Mouse (Mus musculus): ENCODE results near the gene Pcbd1.
A peak's percentile ranks its signal among the peaks of the same experiment; 100 is the strongest.

The Pcbd1 gene

DNA sequence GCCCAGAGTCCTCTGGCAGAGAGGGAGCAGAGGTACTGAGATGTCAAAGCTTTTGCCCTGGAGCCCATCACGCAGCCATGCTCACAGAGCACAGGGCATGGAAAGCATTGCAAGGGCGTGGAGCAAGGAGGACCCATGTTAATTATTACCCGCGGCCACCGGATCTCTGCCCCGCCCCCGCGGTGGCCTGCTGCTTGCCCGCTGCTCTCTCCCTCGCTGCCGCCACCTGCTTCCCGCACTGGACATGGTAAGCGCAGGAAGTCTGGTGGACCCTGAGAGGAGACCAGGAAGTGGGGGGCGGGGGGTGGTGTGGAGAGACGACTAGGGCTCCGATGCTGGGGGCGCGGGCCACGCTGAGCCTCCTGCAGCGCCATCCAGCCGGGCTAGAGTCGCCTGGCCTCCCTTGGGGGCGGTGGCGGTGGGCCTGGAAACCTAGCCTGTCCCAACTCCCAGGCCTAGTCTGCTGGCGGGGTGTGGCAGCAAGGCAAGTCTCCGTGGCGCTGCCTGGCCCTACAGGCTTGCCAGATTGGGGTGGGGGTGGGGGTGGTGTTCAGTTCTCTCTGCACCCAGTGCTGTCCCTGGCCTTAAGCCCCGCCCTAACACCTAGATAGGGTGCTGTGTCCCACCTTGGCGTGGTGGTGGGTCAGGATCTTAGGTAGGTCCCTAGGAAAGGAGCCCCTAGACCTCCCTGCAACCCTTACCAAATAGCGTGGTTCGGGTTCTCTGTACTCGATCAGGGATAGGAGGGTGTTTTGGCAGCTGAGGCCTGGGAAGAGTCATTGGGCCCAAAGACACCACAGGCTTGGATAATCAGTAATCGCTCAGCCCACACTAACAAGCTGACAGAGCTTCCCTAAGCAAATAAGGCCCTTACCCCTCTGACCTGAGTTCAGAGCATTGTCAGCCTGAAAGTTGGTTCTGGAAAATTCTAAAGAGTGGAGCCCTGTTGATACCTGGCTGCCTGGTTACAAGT, at the start of gene Pcbd1:
TSS of gene Pcbd1 (plus strand) at position 162 of the 973 bp plus-strand sequence.
- peak; percentile 58 to 69 for DNase-seq

DNA sequence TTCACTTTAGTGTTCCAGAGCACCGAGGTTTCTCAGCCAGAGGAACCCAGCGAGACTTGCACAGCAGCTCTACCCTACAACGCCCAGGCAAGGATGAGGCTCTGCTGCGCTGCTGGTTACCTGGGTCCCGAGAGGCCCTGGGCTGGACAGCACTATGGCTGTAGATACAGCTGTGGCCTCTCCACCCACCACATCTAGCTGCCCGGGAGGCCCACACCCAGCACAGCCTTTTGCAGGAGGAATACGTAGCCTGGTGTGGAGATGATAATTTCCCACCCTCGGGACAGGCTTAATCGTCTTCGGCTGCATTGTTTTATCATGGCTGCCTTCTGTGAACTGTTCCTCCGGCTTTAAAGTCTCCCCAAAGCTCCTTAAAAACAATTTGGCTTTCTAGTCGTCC, 49.5 kb upstream of the Pcbd1 start:
- DNase-seq = no peak

DNA sequence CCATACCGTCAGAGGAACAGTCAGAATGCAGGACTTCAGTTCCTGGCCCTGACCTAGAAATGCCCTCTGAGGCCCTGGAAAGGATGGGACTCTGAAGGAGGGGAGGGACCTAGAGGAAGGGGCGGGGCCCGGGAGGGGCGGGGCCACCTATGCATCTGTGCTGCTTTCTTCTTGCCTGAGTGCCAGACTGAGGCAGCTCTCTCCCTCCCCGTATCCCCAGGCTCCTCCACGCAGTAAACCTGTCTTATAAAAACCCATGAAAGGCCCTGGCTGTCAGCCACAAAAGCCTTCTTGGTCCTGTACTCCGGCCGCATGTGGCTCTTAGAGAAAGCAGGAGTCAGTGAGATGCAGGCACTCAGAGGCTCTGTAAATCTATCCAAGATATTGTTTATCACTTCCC, 44.0 kb upstream of the Pcbd1 start:
- DNase-seq = no peak

DNA sequence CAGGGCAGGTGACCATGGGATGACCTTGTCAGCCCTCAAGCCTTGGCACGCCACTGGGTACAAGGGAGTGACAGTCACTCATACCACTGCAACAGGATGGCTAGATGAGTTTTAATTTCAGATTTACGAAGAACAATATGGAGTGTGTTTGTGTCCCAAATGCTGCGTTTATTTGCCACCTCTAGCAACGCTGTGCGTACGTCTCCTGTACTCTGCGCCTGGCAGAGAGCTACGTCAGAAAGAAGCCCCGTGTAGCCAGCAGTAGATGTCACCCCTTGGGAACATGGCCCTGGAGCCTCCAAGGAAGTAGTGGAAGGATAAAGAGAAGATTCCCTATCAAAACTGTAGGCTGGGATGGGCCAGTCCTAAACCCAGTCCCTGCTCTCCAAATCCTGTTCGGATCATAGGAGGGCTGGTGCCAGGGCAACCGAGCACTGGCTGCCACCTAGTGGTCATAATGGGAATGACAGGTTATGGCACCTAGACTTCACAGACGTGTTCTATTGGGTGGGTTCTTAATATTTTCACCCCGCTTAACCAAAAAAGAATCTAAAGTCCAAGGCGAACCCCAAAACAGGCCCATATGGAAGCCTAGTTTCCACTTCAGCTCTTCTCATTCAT, 37.0 kb upstream of the Pcbd1 start:
- DNase-seq = peak; percentile 74 to 84

DNA sequence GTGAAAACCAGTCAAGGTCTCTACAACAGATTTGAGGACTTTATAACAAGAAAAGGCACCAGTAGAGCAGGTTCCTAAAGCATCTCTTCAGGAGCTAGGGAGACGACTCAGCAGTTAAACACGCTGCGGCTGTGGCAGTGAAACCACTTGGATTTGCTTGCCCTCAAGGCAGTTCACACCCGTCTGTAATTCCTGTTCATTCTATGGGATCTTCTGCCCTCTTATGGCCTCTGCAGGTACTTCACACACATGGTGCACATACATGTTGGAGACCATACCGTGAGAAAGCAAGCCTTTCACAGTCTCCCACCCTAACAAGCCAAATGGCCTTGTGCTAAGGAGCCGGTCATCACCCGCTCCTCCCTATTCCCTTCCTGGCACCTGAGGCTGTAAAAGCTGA, 32.5 kb upstream of the Pcbd1 start:
- DNase-seq = no peak

DNA sequence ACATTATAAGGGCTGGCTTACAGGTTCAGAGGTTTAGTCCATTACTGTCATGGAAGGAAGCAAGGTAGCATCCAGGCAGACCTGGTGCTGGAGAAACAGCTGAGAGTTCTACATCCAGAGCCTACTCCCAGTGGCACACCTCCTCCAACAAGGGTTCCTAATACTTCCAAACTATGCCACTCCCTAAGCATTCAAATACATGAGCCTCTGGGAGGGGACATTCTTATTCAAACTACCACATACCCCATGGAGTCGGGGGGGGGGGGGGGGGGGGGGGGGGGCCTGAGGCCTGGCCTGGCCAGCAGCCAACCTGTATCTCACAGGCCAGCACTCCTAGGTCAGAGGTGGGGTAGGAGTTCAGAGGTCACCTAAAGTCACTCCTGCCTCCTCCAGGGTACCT, 30.0 kb upstream of the Pcbd1 start:
- DNase-seq = no peak

GRCm38 (mm10) chr10:61059543-61060110, 29.5 kb upstream of the Pcbd1 start:
- no peak for DNase-seq

GRCm38 (mm10) chr10:61063271-61063864, 25.8 kb upstream of the Pcbd1 start:
- DNase-seq = no peak

GRCm38 (mm10) chr10:61064635-61065034, 24.5 kb upstream of the Pcbd1 start:
- DNase-seq = no peak

- DNase-seq = peak; percentile 29 to 37
These were observed 23.7 kb upstream of the Pcbd1 start for GRCm38 (mm10) chr10:61065287-61066005.

- DNase-seq = peak; percentile 42 to 55
These were observed 20.5 kb upstream of the Pcbd1 start for GRCm38 (mm10) chr10:61068436-61069192.

DNA sequence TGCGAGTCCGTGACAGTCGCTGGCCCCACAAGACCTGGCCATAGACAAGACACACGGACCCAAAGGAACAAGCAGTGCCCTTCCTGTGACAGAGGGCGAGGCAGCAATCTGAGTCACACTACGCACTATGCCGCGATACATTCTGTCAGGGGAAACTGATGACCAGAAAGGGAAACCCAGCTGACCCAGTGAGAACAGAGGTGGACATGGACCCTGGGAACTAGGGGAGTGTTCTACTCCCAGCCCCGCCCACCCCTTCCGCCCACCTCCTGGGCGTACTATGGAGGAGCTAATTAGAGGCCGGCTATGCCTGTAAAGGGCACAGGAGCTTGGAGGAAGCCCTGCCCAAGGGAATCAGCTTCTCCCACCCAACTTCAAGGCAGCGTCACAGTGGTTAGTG, 19.9 kb upstream of the Pcbd1 start:
- no peak for DNase-seq

DNA sequence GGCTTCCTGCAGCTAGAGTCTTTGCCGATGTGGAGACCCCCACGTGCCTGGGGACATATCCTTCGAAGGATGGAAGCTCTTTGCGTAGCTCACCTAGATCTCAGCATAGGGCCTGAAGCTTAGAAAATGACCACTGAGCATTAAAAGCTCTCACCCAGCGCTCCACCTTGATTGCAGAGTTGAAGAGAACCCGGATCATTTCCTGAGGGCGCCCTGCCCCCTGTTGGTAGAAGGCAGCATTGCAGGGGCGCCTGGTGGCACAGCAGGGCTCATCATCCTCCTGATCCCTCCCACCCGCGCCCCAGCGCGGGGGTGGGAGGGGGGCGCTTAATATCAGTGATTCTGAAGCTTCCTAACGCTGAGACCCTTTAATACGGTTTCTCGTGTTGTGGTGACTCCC, 16.8 kb upstream of the Pcbd1 start:
- DNase-seq = peak; percentile 73 to 75

GRCm38 (mm10) chr10:61074643-61075042, 14.5 kb upstream of the Pcbd1 start:
- DNase-seq = no peak

- no peak for DNase-seq
These were observed 13.5 kb upstream of the Pcbd1 start for GRCm38 (mm10) chr10:61075607-61076006.

- peak; percentile 37 to 41 for DNase-seq
These were observed 8.8 kb upstream of the Pcbd1 start for GRCm38 (mm10) chr10:61080227-61080930.

DNA sequence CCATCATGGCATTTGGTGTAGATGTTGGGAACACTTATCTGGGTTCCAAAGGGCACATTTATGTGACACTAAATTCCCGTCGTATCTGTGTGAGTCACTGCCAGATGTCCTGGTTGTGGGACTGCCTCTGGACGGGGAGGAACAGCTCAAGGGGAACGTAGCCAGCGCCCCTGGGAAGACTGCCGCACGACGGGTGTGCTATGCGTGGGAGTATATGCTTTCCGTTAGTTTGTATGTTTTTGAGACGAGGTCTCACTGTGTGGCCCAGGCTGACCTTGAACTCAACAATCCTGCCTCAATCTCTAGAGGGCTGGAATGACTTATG, 8.2 kb upstream of the Pcbd1 start:
- no peak for DNase-seq

DNA sequence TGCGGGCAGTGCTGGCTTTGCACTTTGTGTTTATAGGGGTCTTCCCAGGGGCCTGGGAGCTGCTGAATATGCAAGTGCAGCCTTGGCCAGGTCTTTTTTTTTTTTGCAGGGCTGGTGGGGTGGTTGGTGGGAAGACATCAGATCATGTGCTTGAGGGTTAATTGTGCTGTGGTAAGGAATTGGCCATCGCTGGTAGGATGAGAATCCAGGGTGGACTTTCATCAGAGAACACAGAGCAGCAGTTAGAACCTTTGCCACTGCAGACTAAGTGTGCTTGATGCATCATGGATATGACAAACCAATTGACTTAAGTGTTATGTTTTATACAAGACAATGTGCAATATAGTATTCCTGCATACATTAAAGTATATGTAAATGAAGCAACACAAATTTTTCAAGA, 3.8 kb upstream of the Pcbd1 start:
- DNase-seq = no peak

DNA sequence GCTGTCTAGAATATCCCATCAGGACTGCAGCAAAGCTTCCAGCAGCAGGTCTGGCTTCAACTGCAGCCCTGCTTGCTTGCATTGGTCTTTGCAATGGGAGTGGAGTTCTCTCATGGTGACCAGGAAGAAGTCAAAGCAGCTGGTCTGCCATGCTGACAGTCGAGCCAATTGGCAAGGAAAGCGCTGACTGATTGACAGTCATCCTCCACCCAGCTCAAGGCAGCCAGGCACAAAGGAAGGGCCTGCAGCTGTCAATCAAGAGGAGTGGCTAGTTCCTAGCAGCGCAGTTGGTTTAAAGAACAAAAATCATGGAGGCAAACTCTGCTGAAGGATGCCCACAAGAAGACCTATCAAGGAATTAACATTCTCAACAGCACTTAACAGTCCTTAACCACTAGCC, 2.6 kb upstream of the Pcbd1 start:
- no peak for DNase-seq

DNA sequence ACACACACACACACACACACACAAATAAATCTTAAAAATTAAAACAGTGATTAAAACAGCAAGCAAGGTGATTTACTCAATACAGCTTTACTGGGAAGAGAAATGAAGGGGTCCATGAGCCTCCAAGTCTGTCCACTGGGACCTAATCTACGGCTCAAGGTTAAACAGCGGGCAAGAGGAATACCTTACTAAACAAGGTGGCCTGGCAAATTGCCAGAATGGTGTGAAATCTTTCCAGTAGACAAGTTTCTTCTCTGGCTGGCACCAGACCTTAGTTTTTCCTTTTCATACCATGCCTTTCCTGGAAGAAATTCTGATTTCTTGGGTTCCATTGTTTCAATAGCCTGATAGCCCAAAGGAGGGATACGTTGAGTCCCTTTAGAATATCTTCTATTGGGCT, 663 bp upstream of the Pcbd1 start:
- peak in 1 of 2 experiments; percentile 38 for DNase-seq

DNA sequence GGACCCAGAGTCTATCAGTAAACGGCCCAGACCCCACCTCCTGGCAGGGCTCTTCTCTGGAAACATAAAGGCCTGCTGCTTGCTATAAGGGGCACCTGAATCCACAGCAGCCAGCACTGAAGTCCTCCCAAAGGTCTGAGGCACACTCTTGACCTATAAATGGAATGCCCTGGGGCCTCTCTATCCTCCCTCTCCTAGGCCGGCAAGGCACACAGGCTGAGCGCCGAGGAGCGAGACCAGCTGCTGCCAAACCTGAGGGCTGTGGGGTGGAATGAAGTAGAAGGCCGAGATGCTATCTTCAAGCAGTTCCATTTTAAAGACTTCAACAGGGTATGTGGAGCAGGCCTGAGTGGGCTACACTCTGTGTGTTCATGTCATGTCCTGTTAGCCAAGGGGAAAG, 2.7 kb downstream of the Pcbd1 start:
- no peak for DNase-seq

All from cerebellum, postnatal 36 days (tissue).